Mouse (Mus musculus): Measurements from ENCODE around the gene Hipk3. TPM values are rescaled to one million over a fixed set of nuclear protein-coding genes. Genes with fewer than 3 reads are reported as not detected.

The Hipk3 gene
- total RNA-seq, 2 experiments from 2014 or later: 221 to 237 TPM

GRCm38 (mm10) chr2:104471161-104471560 lies 23.1 kb downstream of the Hipk3 start:
- no peak for DNase-seq

- no peak for DNase-seq
These were observed 23.7 kb downstream of the Hipk3 start for GRCm38 (mm10) chr2:104470536-104470935.

DNA sequence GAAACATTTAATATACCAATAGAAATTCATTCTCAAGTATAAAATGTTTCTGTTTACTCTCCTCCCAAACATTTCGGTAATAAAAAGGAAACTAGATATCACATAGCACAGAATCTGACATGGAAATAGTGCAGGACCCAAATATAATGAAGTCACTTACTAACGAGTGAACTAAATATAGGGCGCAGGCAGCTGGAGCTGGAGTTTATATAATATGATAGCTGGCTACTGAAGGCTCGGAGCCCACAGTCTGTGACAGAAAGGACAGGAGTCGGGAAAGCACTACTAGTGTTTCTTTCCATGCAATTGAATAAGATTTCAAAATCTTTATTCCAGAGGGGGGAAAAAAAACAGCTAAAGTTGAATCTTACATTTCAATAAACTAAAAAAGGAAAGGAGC lies 25.8 kb downstream of the Hipk3 start:
- DNase-seq: peak; percentile 43

GRCm38 (mm10) chr2:104466908-104467616 lies 27.2 kb downstream of the Hipk3 start:
- peak; percentile 53 for DNase-seq

- DNase-seq: no peak
These were observed 28.4 kb downstream of the Hipk3 start for GRCm38 (mm10) chr2:104465639-104466430.

DNA sequence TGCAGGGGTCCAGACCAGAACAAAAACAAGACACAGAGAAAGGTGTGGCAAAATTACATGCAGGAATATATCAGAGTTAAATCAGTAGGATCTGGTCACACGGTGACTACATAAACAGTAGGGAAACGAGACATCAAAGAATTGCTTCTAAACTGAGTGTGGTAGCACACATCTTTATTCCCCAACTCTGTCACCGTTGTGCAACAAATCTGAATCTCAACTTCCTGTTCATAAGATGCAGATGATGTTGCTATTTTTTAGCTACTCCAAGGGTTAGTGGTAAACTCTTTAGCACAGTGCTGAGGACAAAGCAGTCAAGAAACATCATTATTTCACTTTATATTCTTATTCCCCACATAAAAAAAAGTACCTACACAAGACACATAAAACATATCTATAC lies 34.2 kb downstream of the Hipk3 start:
- DNase-seq: no peak

- no peak for DNase-seq
These were observed 35.5 kb downstream of the Hipk3 start for GRCm38 (mm10) chr2:104458569-104459332.

DNA sequence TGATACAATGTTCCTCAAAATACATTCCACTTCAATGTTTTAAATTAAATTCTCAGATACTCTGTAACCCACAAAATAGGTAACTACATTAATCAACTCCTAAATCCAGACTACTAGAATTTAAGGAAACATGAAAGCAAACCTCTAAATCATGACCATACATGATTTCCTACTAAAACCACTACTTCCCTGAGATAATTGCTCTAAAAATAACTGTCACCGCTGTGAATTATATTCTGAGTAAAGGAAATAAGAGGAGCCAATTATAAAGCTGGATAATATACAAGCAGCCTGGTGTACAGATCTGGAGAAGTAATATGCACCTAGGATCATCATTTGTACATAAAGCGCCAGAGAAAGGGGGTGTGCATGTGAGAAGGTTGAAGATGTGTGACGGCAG lies 37.1 kb downstream of the Hipk3 start:
- DNase-seq: no peak

DNA sequence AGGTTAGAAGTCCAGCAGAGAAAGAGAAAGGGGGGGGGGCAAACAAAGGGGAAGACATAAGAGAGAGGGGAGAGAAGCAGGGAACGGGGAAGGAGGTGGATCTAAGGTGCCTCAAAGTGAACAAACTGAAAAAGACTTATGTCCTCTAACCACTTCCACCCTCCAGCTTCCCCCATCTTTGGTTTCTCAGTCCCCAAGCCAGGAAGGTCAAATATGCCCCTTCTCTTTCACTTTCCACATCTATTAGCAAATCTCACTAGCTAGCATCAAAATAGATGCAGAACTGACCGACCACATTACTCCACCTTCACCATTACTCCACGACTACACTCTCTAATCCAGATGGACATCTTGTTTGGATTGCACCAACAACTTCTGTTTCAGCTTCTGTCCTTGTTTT lies 43.6 kb downstream of the Hipk3 start:
- no peak for DNase-seq

GRCm38 (mm10) chr2:104449191-104449590 lies 45.1 kb downstream of the Hipk3 start:
- DNase-seq: no peak

GRCm38 (mm10) chr2:104448201-104448600 lies 46.0 kb downstream of the Hipk3 start:
- peak; percentile 42 for DNase-seq

DNA sequence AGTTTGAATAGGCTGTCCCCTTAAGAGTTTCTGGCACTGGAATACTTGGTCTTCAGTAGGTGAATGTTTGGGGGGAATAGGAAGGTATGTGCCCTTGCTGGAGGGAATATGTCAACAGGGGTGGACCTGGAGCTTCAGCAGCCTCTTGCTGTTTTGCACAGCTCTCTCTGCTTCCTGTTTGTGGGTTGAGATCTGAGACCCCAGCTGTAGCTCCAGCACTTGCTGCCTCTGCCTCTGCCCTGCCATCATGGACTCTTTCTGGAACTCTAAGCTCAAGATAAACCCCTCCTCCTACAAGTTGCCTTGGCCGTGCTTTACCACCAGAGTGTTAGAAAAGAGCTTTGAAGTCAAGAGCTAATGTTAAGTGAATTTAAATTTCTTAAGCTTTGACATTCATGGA lies 48.2 kb downstream of the Hipk3 start:
- no peak for DNase-seq

GRCm38 (mm10) chr2:104444776-104445175 lies 49.5 kb downstream of the Hipk3 start:
- DNase-seq: peak; percentile 73

DNA sequence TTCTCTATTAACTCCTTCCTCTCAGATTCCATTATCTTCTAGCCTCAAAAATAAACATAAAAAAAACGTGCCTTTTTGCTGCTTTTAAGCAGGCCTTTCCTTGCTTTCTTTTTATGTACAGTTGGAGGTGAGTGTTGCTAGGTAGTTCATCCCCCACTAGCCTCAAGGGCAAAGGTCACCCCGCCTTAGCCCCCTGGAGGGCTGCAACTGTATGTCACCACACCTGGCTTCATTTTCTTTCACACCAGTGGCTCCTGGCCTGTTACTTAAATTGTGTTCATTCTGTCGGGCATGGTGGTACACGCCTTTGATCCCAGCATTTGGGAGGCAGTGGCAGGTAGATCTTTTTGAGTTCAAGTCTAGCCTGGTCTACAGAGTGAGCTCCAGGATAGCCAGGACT lies 51.9 kb downstream of the Hipk3 start:
- no peak for DNase-seq

DNA sequence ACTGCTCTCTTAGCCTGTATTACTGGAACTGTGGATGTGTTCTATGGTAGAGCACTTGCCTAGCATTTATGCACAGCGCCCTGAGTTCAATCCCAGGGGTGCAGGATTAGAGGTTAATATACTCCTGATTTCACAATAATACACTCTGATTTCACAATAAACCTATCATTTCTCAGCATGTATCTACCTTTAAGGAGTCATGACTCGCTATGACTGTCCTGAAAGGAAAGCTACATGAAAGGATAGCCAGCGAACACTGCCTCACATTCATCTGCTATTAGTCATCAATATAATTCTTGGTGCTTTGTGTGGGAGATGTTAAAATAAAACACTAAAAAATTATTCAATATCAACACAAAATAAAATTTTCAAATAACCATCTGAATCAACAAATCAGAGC lies 58.0 kb downstream of the Hipk3 start:
- no peak for DNase-seq

DNA sequence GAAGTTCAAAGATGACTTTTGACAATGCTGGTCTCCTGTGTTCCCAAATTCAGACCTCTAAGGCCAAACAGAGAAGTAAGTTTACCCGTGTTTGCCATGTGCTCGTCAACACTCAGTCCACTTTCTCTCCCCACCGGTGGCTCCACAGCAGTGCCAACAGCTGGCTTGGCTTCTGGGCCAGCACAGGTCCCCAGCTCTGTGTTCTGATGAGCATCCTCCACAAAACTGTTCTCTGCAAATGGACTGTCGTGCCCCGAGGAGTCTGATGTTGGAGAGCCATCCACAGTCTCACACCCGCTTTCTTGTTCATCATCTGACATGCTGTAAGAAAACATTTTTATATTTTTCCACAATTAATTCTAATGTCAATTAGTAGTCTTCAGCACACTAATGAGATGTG lies 63.2 kb downstream of the Hipk3 start:
- no peak for DNase-seq

GRCm38 (mm10) chr2:104430566-104430965 lies 63.7 kb downstream of the Hipk3 start:
- DNase-seq: no peak

GRCm38 (mm10) chr2:104426112-104426511 lies 68.1 kb downstream of the Hipk3 start:
- peak; percentile 20 for DNase-seq

- no peak for DNase-seq
These were observed 72.0 kb downstream of the Hipk3 start for GRCm38 (mm10) chr2:104422230-104422629.

GRCm38 (mm10) chr2:104420805-104421204 lies 73.4 kb downstream of the Hipk3 start:
- DNase-seq: no peak

GRCm38 (mm10) chr2:104419999-104420398 lies 74.2 kb downstream of the Hipk3 start:
- DNase-seq: no peak

GRCm38 (mm10) chr2:104419411-104419810 lies 74.8 kb downstream of the Hipk3 start:
- no peak for DNase-seq

- no peak for DNase-seq
These were observed 81.2 kb downstream of the Hipk3 start for GRCm38 (mm10) chr2:104413011-104413410.

Measured in heart, postnatal 4 days (tissue).